Mouse (Mus musculus) spleen, adult 2 months (tissue): ENCODE results near the gene Snrnp25. TPM values are rescaled to one million over a fixed set of nuclear protein-coding genes. Genes with fewer than 3 reads are reported as not detected.

Experiments
- DNase-seq, 2 experiments: peaks; one replicate each; pipeline versions ENCODE4 v3.0.0 to v3.0.0-alpha.2; 2012 to 2021; ENCODE audit warnings: low spot score in 2 of 2, low read depth in 1 of 2
- H3K27ac ChIP-seq: fragments of 200-500 bp; 2 replicates; pipeline ENCODE4 v1.5.1; 2012; ENCODE audit warnings: low read length, inconsistent platforms; ENCODE audit not compliant: insufficient read depth
- H3K27me3 ChIP-seq: fragments of 200-500 bp; 2 replicates; pipeline ENCODE4 v1.6.1; 2012; ENCODE audit warnings: mild to moderate bottlenecking, moderate library complexity, low read length, inconsistent platforms; ENCODE audit not compliant: control insufficient read depth, insufficient read depth
- H3K36me3 ChIP-seq: fragments of 200-500 bp; 2 replicates; pipeline ENCODE4 v1.6.1; 2012; ENCODE audit warnings: mild to moderate bottlenecking, low read length, inconsistent platforms; ENCODE audit not compliant: control insufficient read depth, insufficient read depth
- H3K4me1 ChIP-seq: fragments of 200-500 bp; 2 replicates; pipeline ENCODE4 v1.6.1; 2011; ENCODE audit warnings: inconsistent platforms; ENCODE audit not compliant: control insufficient read depth, insufficient read depth, insufficient read length
- H3K4me3 ChIP-seq: fragments of 200-500 bp; 2 replicates; pipeline ENCODE4 v1.5.1; 2011; ENCODE audit warnings: mild to moderate bottlenecking, inconsistent platforms; ENCODE audit not compliant: insufficient read depth, insufficient read length; ENCODE audit errors: extremely low read depth
- CTCF ChIP-seq: fragments of 200-500 bp; IDR thresholded peaks from 2 replicates; pipeline ENCODE4 v1.5.1; 2011; ENCODE audit warnings: mild to moderate bottlenecking, inconsistent platforms; ENCODE audit not compliant: insufficient read depth, insufficient read length, insufficient replicate concordance; ENCODE audit errors: extremely low read depth
- POLR2A ChIP-seq: fragments of 200-500 bp; IDR thresholded peaks from 2 replicates; pipeline ENCODE4 v1.6.1; 2011; ENCODE audit warnings: low read depth, low read length, inconsistent platforms
- WGBS: fragments of 180-500 bp; shearing (Covaris S2); methylation state at CpG from one replicate; pipeline ENCODE4 v1.1.7; 2018; 5-methylcytosine and 5-hydroxymethylcytosine counted together
- polyA plus RNA-seq: library from polyadenylated mRNA; depleted of rRNA; stranded (reverse); fragments of >200 nt; gene quantifications from 2 replicates; pipeline ENCODE4 v1.2.3, GENCODE M21; 2012

Gene Snrnp25
- polyA plus RNA-seq, 1 experiment, result 29.7 TPM

GRCm38 (mm10) chr11:32231125-32231524, 25.9 kb downstream of the Snrnp25 start:
- H3K27ac ChIP-seq, result no peak overlapping the region
- DNase-seq, result no peak

DNA sequence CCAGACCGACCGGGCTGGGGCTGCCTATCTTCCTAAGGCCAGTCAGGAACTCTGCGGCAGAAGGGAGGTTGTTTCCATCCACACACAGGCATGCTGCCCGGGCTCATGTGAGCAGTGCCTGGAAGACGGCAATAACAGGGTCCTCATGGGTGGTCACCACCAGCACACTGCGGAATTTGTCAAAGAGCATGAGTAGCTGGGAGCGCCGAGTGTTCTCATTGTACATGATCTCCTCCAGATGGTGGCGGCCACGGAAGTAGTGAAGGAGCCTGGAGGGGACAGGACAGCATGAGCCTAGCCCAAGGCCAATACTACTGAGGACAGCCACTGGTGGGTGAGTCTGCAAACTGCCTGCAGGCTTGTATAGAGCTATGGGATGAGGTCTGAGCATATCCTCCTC, 27.6 kb downstream of the Snrnp25 start:
- H3K27me3 ChIP-seq, result no peaks in the 10 kb centered on the region

More at GRCm38 (mm10) chr11:32231125-32231524, 25.9 kb downstream of the Snrnp25 start:
- Histone ChIP-seq H3K27me3 (no peaks in the 10 kb centered on the region), H3K4me1 (peaks cover under 1% of the 10 kb centered on the region; the same call in 1 of the 2 replicates), H3K4me3 (no peak overlapping the region), H3K36me3 (peaks cover 27% of the 10 kb centered on the region)
- WGBS, result 76% methylated on average over 2 of the region's 2 CpGs
- TF ChIP-seq CTCF (no peak), POLR2A (no peak)

DNA sequence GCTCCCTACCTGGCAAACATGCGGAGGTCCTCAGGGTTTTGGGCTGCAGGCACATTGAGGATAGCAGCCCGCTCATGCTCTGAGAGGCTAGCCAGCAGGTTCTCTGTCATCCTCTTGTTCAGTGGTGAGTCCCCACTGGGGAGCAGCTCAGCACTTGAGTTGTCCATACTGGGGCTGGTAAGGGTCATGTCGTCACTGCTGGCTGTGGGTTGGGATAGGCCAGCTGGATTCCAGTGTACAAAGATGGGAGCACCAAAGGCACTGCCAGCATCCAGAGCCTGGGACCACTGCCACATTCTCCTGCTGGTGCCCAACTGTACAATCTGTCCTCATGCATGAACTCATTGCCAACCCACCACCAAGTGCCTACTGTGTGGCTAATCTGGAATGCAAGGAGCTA, 28.7 kb downstream of the Snrnp25 start:
- no peak for DNase-seq
- Histone ChIP-seq H3K27ac (no peak overlapping the region), H3K4me1 (peaks cover 10% of the 10 kb centered on the region; the same call in 1 of the 2 replicates), H3K27me3 (no peaks in the 10 kb centered on the region), H3K36me3 (peaks cover 27% of the 10 kb centered on the region), H3K4me3 (no peak overlapping the region)
- 98% methylated on average over 3 of the region's 3 CpGs for WGBS
- TF ChIP-seq POLR2A, result no peak
- no peak for TF ChIP-seq CTCF

More for the DNA sequence above, 27.6 kb downstream of the Snrnp25 start:
- Histone ChIP-seq H3K36me3 (peaks cover 27% of the 10 kb centered on the region), H3K27ac (no peak overlapping the region), H3K4me1 (peaks cover 5% of the 10 kb centered on the region; the same call in 1 of the 2 replicates), H3K4me3 (no peak overlapping the region)
- no peak for DNase-seq
- TF ChIP-seq POLR2A, result no peak
- 95% methylated on average over 10 of the region's 10 CpGs for WGBS

GRCm38 (mm10) chr11:32234816-32235485, 29.7 kb downstream of the Snrnp25 start:
- 93% methylated on average over 6 of the region's 6 CpGs for WGBS
- DNase-seq, result no peak
- Histone ChIP-seq H3K36me3 (peaks cover 28% of the 10 kb centered on the region), H3K4me3 (no peak overlapping the region), H3K27ac (no peak overlapping the region), H3K27me3 (no peaks in the 10 kb centered on the region), H3K4me1 (peaks cover 10% of the 10 kb centered on the region; the same call in 1 of the 2 replicates)
- TF ChIP-seq POLR2A (no peak), CTCF (no peak)

GRCm38 (mm10) chr11:32235646-32236045, 30.4 kb downstream of the Snrnp25 start:
- Histone ChIP-seq H3K36me3 (peaks cover 26% of the 10 kb centered on the region), H3K27ac (no peak overlapping the region), H3K4me3 (no peak overlapping the region), H3K27me3 (no peaks in the 10 kb centered on the region), H3K4me1 (peaks cover 10% of the 10 kb centered on the region; the same call in 1 of the 2 replicates)
- no peak for DNase-seq
- WGBS, result 88% methylated on average over 3 of the region's 3 CpGs
- TF ChIP-seq CTCF, result no peak
- TF ChIP-seq POLR2A, result no peak

DNA sequence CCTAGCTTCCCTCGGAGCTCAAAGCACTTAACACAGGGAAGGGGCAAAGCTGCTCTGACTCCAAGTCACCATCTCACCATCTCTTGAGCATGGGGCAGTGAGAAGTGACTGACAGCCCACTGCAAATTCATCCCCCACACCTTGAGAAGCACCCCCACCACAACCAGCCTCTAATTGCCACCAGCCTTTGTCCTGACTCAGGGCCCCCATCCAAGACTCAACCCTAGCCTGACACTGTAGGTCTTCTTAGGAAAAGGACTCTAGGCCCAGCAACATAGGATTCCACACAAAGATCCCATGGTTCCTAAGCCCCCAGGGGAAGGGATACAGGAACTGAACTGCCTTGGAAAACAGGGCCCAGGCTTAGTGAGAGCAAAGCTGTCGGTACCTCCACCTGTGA, 30.9 kb downstream of the Snrnp25 start:
- TF ChIP-seq CTCF (no peak), POLR2A (no peak)
- Histone ChIP-seq H3K27ac (no peak overlapping the region), H3K4me3 (no peak overlapping the region), H3K4me1 (peaks cover 10% of the 10 kb centered on the region; the same call in 1 of the 2 replicates), H3K36me3 (peaks cover 27% of the 10 kb centered on the region), H3K27me3 (no peaks in the 10 kb centered on the region)
- 95% methylated on average over 2 of the region's 2 CpGs for whole genome bisulfite sequencing
- no peak for DNase-seq

- 83% methylated on average over 9 of the region's 9 CpGs for WGBS
- H3K4me3 ChIP-seq, result no peak overlapping the region
- H3K27me3 ChIP-seq, result no peaks in the 10 kb centered on the region
- peaks cover 20% of the 10 kb centered on the region for H3K36me3 ChIP-seq
- TF ChIP-seq CTCF, result peak; percentile 30; the same call in 1 of the 2 replicates
- TF ChIP-seq POLR2A, result no peak
- DNase-seq, result no peak
- H3K4me1 ChIP-seq, result peaks cover 10% of the 10 kb centered on the region; the same call in 1 of the 2 replicates
- no peak overlapping the region for H3K27ac ChIP-seq
Observed at GRCm38 (mm10) chr11:32236712-32237410, 31.6 kb downstream of the Snrnp25 start.
